Mouse (Mus musculus): ENCODE data around the gene Barx1.

Barx1 gene

GRCm38 (mm10) chr13:48660221-48660734 is 2.5 kb upstream of the Barx1 start:
- no peak for DNase-seq (ENCODE audit: low read depth, low spot score)

DNA sequence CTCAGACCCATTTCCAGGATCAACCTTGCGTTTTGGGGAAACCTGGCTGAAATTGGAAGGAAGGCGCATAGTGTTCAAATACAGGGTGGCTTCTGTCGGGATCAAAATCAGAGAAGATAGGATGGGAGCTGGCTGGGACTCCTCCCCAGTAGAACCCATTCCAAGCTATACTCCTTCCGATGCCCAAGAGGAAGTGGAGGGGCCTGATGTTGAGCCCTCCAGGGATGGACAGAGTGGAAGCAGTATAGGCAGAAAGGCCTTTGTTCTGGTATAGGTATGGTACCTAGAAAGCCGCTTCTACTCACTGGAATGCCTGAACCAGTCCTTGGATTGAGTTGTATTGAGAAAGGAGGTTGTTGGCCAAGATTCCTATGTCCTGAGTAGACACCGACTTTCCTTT is 2.1 kb upstream of the Barx1 start:
- no peak for DNase-seq (ENCODE audit: low read depth, low spot score)

DNA sequence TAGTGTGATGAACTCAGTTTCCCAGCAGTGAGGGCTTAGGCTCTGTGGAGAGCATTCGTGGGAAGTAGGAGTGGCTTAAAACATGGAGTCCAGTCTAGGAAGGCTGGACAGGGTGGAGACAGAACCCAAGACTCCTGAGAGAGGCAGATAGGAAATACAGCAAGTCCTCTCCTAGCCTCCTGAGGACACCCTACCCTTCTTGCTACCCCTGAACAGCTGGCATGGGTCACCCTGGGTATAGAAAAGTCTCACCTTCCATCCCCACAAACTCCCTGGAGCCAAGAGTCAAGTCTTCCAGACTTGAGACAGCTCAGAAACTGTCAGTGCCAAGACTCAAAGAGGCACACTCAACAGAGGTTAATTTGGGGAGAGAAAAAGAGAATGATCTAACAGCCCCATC is 1.2 kb upstream of the Barx1 start:
- no peak for DNase-seq (ENCODE audit: low read depth, low spot score)

DNA sequence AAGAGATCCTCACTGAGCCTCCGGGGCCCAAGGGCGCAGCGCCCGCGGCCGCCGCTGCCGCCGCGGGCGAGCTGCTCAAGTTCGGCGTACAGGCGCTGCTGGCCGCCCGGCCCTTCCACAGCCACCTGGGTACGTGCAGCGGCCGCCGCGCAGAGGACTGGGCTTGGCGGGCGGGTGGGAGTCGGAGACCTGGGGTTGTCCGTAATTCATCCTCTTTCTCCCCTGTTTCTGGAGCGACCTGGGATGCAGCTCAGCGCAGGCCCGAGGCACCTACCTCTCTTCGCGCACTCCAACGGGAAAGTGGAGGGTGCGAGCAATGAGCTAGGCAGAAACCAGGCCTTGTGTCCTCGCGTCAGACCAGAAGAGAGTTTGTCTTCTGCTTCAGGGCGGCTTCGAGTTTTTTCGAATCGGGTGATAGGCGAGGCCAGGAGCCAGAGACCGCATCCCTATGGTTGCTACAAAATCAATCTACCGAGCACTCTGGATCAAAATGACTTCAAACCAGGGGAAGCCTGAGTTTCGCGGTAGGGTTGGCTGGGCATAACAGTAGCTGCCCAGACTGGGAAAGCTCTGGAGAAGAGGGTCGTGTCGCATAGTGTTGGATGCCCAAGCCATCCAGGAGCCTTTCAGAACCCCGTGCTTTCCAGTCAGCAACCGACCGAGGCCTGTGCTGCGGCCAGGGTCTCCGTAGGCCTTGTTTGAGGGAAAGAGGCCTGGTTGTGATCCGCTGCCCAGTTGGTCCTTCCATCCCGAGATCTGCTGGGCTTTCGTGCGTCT is 601 bp downstream of the Barx1 start:
- DNase-seq (ENCODE audit: low read depth, low spot score): no peak

DNA sequence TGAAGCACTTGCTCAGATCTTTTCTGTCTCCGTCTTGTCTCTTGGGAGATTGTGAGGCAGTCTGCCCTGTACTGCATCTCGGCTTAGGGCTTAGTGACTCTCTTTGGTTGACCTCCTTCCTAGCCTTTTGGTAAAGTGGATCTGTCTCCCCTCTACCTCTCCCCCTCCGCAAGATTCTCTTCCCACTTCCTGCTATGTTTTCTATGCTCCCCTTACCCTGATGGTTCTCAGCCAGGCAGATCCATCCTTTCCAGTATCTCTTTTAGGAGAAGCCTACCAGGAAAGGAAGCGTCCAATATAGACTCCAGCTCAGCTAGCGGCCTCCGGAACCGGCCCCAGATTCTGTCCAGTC is 1.2 kb downstream of the Barx1 start:
- no peak for DNase-seq (ENCODE audit: low read depth, low spot score)

DNA sequence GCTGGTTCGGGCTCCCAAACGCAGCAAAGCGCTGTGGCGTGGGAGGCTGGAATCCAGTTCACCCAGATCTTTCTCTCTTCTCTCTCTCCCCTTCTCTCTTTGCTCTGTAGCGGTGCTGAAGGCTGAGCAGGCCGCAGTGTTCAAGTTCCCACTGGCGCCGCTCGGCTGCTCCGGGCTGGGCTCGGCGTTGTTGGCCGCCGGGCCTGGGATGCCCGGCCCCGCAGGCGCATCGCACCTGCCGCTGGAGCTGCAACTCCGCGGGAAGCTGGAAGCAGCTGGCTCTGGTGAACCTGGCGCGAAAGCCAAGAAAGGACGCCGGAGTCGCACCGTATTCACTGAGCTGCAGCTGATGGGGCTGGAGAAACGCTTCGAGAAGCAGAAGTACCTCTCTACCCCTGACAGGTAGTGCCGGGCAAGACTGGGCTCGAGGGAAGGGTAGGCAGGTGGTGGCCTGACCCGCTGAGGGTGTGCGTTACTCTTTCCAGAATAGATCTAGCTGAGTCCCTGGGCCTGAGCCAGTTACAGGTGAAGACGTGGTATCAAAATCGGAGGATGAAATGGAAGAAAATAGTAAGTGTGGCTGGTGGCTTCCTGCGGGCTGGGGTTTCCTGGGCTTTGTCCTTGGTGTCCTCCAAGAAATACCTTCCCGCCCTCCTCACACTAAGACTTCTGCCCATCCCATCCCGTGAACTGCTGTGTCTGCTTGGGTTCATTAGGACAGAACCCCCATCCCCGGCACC is 2.3 kb downstream of the Barx1 start:
- DNase-seq (ENCODE audit: low read depth, low spot score): no peak

GRCm38 (mm10) chr13:48665656-48666597 is 3.1 kb downstream of the Barx1 start:
- DNase-seq (ENCODE audit: low read depth, low spot score): no peak

DNA sequence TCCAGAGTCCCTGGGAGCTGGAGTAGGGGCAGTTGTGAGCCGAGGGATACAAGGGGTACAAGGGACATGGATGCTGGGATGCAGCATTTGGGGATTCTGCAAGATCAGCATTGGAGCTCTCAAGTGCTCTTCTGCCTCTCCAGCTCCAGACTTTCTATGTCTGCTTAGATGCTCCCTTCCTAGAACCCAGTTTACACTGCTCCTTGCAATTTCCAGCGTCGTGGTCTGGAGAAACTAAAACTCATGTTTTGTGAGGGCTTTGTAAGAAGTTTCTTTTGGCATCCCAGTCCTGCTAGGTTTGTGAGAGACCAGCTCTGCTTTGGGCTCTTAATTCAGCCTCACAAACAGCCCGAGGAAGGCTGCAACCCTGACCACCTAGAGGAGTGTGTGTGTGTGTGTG is 4.7 kb downstream of the Barx1 start:
- DNase-seq (ENCODE audit: low read depth, low spot score): no peak

- DNase-seq (ENCODE audit: low read depth, low spot score): no peak
Measured at GRCm38 (mm10) chr13:48668091-48668975, 5.5 kb downstream of the Barx1 start.

DNA sequence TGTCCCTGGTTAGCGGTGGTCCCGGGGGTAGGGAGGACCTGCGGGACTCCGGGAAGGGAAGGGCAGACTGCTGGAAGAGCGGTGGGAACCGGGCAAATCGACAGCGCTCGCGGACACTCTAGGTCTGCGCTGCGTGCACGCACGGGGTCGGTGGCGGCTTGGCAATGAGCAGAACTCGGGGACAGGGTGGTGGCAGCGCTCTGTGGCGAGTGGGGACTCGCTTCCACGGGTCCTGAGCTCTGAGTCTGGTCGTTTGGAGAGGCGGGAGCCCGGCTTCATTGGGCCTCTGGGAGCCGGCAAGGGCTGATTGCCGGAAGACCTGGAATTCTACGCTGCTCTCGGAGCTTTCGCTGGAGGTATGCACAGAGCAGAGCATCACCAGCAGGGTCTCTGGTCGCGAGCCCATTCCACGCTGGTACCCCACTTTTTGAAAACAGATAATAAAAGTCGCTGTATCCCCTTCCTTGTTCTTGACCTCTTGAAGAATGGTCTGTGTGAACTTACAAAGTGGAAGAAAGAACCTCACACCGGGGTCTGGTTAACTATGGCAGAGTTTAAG is 6.3 kb downstream of the Barx1 start:
- no peak for DNase-seq (ENCODE audit: low read depth, low spot score)

GRCm38 (mm10) chr13:48672312-48672840 is 9.6 kb downstream of the Barx1 start:
- DNase-seq (ENCODE audit: low read depth, low spot score): no peak

GRCm38 (mm10) chr13:48674609-48675008 is 11.8 kb downstream of the Barx1 start:
- DNase-seq (ENCODE audit: low read depth, low spot score): no peak

- DNase-seq (ENCODE audit: low read depth, low spot score): no peak
Measured at GRCm38 (mm10) chr13:48679351-48679750, 16.6 kb downstream of the Barx1 start.

GRCm38 (mm10) chr13:48686666-48687065 is 23.9 kb downstream of the Barx1 start:
- no peak for DNase-seq (ENCODE audit: low read depth, low spot score)

- DNase-seq (ENCODE audit: low read depth, low spot score): no peak
Measured at GRCm38 (mm10) chr13:48691991-48692390, 29.2 kb downstream of the Barx1 start.

DNA sequence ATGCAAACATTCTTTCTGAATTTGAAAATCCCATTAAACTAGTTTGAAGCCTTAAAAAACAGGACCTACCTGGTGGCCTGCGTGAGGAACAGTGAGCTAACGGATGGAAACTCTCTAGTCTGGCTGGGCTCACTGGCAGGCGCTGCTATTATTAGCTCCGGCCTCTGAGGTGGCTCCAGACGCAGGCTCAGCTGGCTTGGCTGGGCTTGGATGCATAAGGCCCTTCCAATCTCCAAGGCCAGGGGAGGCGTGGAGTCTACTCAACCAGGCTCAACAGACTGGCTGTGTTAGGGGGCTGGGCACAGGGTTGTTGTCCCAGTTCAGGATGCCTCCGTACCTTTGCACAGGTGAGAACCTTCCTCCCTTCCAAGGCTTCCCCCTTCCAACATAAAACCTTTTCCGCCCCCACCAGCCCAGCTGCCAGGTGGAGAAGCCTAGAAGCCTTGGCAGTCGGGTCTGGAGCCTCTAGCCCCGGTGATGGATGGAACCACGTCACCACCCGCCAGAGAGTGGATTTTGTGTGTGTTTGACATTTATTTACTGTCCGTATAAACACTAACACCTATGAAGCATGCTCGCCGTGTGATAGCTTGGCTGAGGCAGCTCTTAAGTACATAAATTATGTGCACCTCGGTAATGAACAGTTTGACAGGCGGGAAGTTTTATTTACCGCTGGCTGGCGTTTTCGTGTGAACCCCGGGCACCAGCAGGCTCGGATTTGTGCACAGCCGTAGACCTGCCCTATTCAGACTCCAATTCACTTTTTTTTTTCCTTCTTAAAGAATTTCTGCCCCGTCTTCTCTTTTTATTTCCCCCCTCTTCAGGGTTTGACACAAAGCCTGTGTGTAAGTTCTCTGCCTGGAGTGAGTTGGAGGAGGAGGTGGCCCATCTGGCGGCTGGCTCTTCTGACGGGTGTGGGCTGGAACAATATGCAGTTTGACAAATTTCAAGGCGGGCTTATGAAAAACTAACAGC is 31.6 kb downstream of the Barx1 start:
- no peak for DNase-seq (ENCODE audit: low read depth, low spot score)

DNA sequence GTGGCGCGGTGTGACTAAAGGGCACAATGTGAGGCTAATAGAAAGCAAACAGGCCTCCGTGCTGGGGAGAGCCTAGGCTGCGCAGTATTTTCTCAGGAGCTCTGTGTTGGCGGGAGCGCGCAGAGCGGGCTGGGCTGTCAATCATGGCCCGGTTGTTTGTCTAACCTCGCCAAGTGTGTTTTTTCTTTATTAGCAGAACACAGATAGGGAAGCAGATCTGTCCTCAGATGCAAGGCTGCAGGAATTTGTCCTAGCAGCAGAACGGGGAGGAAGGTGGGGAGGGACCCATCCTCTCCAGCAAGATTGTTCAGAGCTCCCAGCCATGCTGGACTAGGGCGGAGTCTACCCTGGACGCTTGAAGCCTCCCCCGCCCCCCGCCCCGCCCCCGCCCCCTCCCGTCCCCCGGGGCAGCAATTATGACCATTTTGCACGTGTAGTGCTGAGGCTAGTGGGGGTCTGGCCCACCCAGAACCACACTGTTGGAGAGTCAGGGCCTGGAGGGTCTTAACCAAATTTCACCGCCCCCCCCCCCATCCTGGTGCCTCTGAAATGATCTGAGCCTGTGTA is 43.7 kb downstream of the Barx1 start:
- DNase-seq (ENCODE audit: low read depth, low spot score): no peak

DNA sequence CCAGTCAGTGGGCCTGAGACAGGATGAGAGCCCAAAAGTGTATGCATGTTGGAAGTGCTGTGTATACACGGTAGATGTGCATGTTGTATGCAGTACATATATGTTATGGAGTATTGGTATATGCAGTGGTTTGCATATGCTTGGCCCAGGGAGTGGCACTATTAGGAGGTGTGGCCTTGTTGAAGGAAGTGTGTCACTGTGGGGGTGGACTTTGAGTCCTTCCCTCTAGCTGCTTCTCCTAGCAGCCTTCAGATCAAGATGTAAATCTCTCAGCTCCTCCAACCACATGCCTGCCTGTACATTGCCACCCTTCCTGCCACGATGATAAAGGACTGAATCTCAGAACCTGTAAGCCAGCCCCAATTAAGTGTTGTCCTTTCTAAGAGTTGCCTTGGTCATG is 49.9 kb downstream of the Barx1 start:
- DNase-seq (ENCODE audit: low read depth, low spot score): no peak

GRCm38 (mm10) chr13:48716075-48716474 is 53.3 kb downstream of the Barx1 start:
- no peak for DNase-seq (ENCODE audit: low read depth, low spot score)

Data from mesoderm, embryonic 11.5 days (tissue).